Comparison of ENCODE assay signal across 21 mouse cellular contexts in the genomic region with DNA sequence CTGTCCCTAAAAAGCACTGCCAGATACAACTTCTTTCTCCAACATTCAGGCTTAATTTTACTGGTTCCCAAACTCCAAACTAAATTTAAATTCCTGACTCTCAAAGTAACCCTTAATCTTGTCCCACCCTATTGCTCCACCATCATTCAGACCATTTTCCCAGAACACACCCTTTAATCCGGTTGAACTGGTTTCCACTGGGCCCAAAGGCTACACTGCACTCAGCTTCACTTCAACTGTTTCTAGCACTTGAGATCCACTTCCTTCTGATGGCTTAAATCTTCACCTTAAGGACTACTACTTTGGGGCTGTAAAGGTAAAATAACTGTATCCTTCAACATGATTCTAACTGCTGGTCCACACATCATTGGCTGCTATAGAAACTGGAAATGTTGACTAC.
"Had no signal": no experiment of that assay in that cellular context is flagged by ENCODE, and none has a peak within 500 bp of the region (broad histone marks: within the 10 kb centered on the region; RNA-seq: fewer than 3 reads in every experiment).

No protein-coding gene starts in this region.

- H3K27me3 ChIP-seq: kidney, embryonic 15.5 days; liver, embryonic 13.5 days; lung, embryonic 15.5 days; megakaryocyte, embryonic 14.5 days; midbrain, embryonic 13.5 days; neural tube, embryonic 13.5 days; stomach, embryonic 15.5 days had no signal

- H3K27ac ChIP-seq: kidney, embryonic 15.5 days; left cerebral cortex, adult 2 months; liver, embryonic 13.5 days; lung, embryonic 15.5 days; midbrain, embryonic 10.5 days; midbrain, embryonic 13.5 days; neural tube, embryonic 13.5 days; stomach, embryonic 15.5 days had no signal

- H3K9me3 ChIP-seq: kidney, embryonic 15.5 days; liver, embryonic 13.5 days; lung, embryonic 15.5 days; megakaryocyte, embryonic 14.5 days; midbrain, embryonic 10.5 days; midbrain, embryonic 13.5 days; neural tube, embryonic 13.5 days; stomach, embryonic 15.5 days had no signal

- H3K9ac ChIP-seq: kidney, embryonic 15.5 days; liver, embryonic 13.5 days; lung, embryonic 15.5 days; midbrain, embryonic 13.5 days; neural tube, embryonic 13.5 days; stomach, embryonic 15.5 days had no signal

- H3K4me3 ChIP-seq: kidney, embryonic 15.5 days; left cerebral cortex, adult 2 months; liver, embryonic 13.5 days; lung, embryonic 15.5 days; megakaryocyte, embryonic 14.5 days; midbrain, embryonic 10.5 days; midbrain, embryonic 13.5 days; myocyte; neural tube, embryonic 13.5 days; stomach, embryonic 15.5 days had no signal

- ATAC-seq: inflammation-experienced regulatory T-cells, adult 6 months; midbrain, embryonic 13.5 days; midbrain, embryonic 16.5 days had no signal

- H3K36me3 ChIP-seq: stomach, embryonic 15.5 days had no signal

- H3K4me2 ChIP-seq: kidney, embryonic 15.5 days; liver, embryonic 13.5 days; lung, embryonic 15.5 days; midbrain, embryonic 13.5 days; neural tube, embryonic 13.5 days; stomach, embryonic 15.5 days had no signal

- H3K4me1 ChIP-seq: kidney, embryonic 15.5 days; liver, embryonic 13.5 days; lung, embryonic 15.5 days; megakaryocyte, embryonic 14.5 days; midbrain, embryonic 10.5 days; midbrain, embryonic 13.5 days; neural tube, embryonic 13.5 days; stomach, embryonic 15.5 days had no signal

- DNase-seq: kidney, adult 11 months; kidney, adult 8-10 months; kidney, postnatal 10 days; kidney, postnatal 36 days; layer of hippocampus, postnatal 36 days; liver, embryonic 13.5 days; retina, postnatal 1 day; right cerebral cortex, postnatal 25 days; spleen, adult 18-20 months; thymus, postnatal 36 days had no signal
